Mouse (Mus musculus) brain, embryonic 18.5 days (tissue): ENCODE measurements around the gene Lrcol1.

Experiments
- DNase-seq: peaks from one replicate; pipeline ENCODE4 v3.0.0-alpha.2; 2012; ENCODE audit warnings: low read depth, low spot score

Lrcol1 gene

DNA sequence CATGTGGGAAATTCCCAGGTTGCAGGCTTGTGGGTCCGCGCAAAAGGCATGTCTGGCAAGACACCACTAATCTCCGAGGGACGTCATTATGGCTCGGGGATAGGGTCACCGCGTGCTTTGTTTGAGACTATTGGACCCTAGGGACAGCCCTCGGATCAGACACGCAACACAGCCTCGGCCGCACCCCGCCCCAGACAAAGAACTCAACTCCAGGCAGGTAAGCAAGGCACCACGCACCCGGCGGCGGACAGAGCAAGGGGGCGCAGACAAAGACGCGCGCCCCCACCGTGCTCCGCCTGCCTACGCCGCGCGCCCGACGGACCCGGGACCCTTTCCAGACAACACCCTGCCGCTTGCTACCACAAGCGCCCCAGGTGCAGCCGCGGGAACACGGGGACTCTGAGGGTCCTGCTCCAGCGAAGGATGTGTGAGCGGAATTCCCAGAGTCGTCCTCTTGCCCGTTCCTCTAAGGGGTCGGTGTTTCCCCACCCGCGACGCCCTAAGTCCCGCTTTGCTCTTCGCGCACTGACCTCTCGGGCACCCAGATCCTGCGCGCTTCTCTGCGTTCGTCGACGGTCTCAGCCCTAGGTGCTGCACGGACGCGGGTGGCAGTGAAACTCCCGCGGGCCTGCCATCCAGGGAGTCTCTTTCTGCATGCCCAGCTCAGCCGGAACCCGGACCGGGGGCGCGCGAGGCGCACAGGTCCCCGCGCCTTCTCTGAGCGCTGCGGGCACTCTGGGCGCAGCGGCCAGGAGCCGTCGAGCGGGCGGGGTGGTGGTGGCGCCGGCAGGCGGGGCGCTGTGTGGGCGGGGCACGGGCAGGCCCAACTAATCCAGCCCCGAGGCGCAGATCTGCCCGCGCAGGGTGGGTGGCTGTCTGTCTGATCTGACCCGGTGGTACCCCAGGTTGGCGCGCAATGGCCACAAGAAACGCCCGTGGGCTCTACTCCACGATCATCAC is 42.1 kb downstream of the Lrcol1 start:
- DNase-seq: no peak

GRCm38 (mm10) chr5:110387332-110387731 is 42.8 kb downstream of the Lrcol1 start:
- no peak for DNase-seq

- DNase-seq: no peak
Measured at GRCm38 (mm10) chr5:110390631-110391030, 46.1 kb downstream of the Lrcol1 start.

DNA sequence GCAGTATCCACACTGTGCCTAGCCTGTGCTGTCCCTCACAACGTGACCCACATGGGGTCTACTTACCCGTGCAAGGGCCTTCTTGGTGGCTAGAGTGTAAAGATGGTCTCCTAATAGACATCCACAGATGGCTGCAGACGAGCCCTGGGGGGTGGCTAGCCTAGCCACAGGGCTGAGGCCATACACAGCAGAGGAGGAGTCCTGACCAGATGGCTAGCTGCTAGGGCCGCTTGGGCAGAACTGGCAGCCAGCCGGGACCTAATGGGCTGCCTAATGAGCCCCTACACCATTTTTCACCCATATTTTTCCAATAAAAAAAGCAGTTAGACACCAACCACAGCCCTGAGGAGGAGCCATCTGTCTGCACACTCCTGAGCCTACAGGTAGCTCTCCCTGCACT is 48.2 kb downstream of the Lrcol1 start:
- DNase-seq: no peak

GRCm38 (mm10) chr5:110395006-110395661 is 50.6 kb downstream of the Lrcol1 start:
- DNase-seq: no peak

DNA sequence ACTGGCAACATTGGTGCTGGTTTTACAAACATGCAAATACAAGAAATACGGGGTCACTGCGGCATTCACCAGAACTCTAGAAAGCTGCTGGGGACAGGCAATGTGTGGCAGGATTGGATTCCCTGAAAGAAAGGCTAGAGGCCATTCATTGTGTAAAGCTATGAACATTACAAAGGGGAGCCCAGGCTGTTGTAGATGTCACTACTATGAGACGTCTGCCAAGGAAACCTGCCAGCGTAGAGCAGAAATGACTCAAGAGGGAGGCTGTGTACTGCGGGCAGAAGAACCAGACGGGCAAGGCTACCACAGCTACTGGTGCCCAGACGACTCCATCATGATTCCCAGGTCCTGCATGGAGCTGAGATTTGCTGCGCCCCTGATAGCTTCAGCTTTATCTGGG is 56.6 kb downstream of the Lrcol1 start:
- DNase-seq: no peak

DNA sequence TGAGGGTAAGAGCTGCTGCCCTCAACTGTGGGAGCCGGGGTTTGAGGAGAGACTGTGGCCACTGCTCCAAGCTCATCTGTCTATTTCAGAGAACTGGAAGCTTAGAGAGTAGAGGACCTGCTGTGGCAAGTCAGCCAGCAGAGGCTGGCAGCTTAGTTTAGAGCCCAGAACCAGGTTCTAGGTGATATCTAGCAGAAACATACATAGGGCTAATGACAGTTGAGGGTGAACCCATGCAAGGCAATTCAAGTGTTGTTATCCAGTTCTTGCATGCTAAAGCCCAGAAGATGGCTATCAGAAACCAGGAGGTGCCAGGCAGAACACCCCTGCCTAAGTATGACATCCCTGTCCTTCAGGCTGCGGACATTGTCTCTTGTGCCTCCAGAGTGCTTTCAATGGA is 58.0 kb downstream of the Lrcol1 start:
- DNase-seq: no peak

DNA sequence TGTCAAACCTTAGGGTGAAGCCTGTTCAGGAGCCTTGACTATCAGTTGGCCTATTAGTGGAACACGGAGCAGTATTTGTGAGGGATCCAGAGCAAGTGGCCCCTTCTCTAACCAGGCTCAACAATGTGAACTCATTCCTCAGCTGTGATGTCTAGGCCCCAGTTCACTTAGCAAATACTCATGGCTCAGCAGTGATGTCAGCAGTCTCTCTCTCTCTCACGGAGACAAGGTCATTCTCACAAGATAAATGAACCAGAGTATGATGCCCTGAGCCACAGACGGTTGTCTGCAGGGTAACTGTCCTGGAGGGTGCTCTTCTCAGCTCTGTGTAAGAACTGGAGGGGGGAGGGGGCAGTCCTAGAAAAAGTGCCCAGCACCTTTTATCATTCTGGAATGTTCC is 59.4 kb downstream of the Lrcol1 start:
- no peak for DNase-seq
